Mouse (Mus musculus) hindbrain, postnatal 0 days (tissue): Measurements from ENCODE around the gene Amotl1. TPM values are rescaled to one million over a fixed set of nuclear protein-coding genes. Genes with fewer than 3 reads are reported as not detected.
A peak's percentile ranks its signal among the peaks of the same experiment; 100 is the strongest.

Source experiments
- ATAC-seq: fragments of 200-750 bp; cut with Nextera tagmentation; 2 replicates; pipeline ENCODE4 v1.8.0; 2017; ENCODE audit warnings: mild to moderate bottlenecking, moderate TSS enrichment, moderate library complexity
- DNase-seq: peaks from one replicate; pipeline ENCODE4 v3.0.0-alpha.2; 2015; ENCODE audit warnings: low spot score
- H3K27ac ChIP-seq: fragments of 300-500 bp; sonication (generic); 2 replicates; pipeline ENCODE4 v1.5.1; 2014; ENCODE audit warnings: mild to moderate bottlenecking
- H3K27me3 ChIP-seq: fragments of 300-500 bp; sonication (generic); 2 replicates; pipeline ENCODE4 v1.6.1; 2014; ENCODE audit warnings: low read length, mixed read lengths; ENCODE audit not compliant: insufficient read depth
- H3K36me3 ChIP-seq: fragments of 300-500 bp; sonication (generic); 2 replicates; pipeline ENCODE4 v1.6.1; 2014; ENCODE audit warnings: low read length, mixed read lengths; ENCODE audit not compliant: insufficient read depth
- H3K4me1 ChIP-seq: fragments of 300-500 bp; sonication (generic); 2 replicates; pipeline ENCODE4 v1.6.1; 2014; ENCODE audit warnings: antibody characterized with exemption, low read length, mixed read lengths; ENCODE audit not compliant: insufficient read depth
- H3K4me2 ChIP-seq: fragments of 300-500 bp; sonication (generic); 2 replicates; pipeline ENCODE4 v1.6.1; 2014; ENCODE audit warnings: low read depth, mild to moderate bottlenecking, low read length, moderate library complexity, mixed read lengths
- H3K4me3 ChIP-seq: fragments of 300-500 bp; sonication (generic); 2 replicates; pipeline ENCODE4 v1.5.1; 2014; ENCODE audit warnings: low read length
- H3K9ac ChIP-seq: fragments of 300-500 bp; sonication (generic); replicated peaks from 2 replicates; pipeline ENCODE4 v1.6.1; 2014; ENCODE audit warnings: mild to moderate bottlenecking, low read length, moderate library complexity, mixed read lengths
- H3K9me3 ChIP-seq: fragments of 300-500 bp; sonication (generic); 2 replicates; pipeline ENCODE4 v1.6.1; 2016; ENCODE audit warnings: low read length, mixed read lengths
- CTCF ChIP-seq: IDR thresholded peaks from 2 replicates; pipeline ENCODE4 v1.5.1; 2016; ENCODE audit warnings: antibody characterized with exemption, control low read depth, low read depth
- WGBS: fragments of 180-500 bp; shearing (Covaris S2); extraction: QIAGEN DNeasy Blood & Tissue Kit; methylation state at CpG from one replicate; pipeline ENCODE4 v1.1.7; 2014; 5-methylcytosine and 5-hydroxymethylcytosine counted together
- polyA plus RNA-seq: library from polyadenylated mRNA; unstranded; fragments of >200 nt; fragmentation: Nextera tagmentation; extraction: Ambion mirVana; gene quantifications from 2 replicates; pipeline ENCODE4 v1.2.1, GENCODE M21; 2015
- total RNA-seq: library from RNA; depleted of rRNA; stranded (reverse); fragments of >200 nt; gene quantifications from 2 replicates; pipeline ENCODE4 v1.2.3, GENCODE M21; 2014

Gene Amotl1
- total and polyA plus RNA-seq, 2 experiments from 2014 or later, result 4.4 to 27.0 TPM

DNA sequence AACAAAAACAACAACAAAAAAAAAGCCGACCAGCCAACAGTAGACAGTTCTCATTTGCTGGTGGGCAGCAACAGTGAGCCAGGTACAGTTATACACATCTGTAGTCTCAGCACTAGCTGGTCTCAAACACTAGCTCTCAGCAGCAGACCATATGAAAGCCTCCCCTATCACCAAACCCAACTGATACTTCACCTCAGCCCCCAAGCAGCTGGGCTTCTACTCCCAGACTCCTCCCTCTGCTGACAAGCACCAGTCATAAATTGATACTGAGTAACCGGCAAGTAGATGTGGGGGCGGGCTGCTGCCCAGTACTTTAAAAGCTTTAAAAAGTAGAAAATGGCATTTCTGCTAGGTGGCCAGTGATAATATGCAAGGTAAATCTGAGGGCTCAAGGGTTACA is 22.0 kb downstream of the Amotl1 start:
- H3K4me3 ChIP-seq, result no peak overlapping the region
- no peak overlapping the region for H3K27ac ChIP-seq
- ATAC-seq (no peak), DNase-seq (no peak)
- H3K4me2 ChIP-seq, result no peak overlapping the region
- no peaks in the 10 kb centered on the region for H3K36me3 ChIP-seq
- no peaks in the 10 kb centered on the region for H3K4me1 ChIP-seq
- no peaks in the 10 kb centered on the region for H3K27me3 ChIP-seq
- no peaks in the 10 kb centered on the region for H3K9me3 ChIP-seq
- H3K9ac ChIP-seq, result no peak overlapping the region
- 77% methylated on average over 3 of the region's 3 CpGs for WGBS
- TF ChIP-seq CTCF, result no peak

DNA sequence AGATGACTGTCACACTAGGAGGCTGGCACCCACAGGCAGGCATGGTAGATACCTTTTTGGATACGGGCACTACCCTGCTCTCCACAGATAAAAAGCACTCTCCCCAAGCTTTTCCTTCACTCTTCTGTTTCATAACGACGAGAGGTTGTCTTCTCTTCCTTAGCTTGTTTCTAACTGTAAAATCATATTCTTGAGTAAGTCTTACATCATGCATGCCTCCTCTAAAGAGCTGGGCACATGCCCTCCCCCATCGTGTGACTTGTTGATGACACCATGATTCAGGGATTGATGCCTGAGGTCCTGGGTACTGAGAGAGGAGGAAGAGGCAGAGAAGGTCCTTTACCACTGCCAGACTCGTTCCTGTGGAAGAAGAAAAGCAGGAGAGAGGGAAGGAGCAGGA is 24.7 kb downstream of the Amotl1 start:
- no peak overlapping the region for H3K27ac ChIP-seq
- no peak for TF ChIP-seq CTCF
- H3K4me1 ChIP-seq, result no peaks in the 10 kb centered on the region
- H3K36me3 ChIP-seq, result no peaks in the 10 kb centered on the region
- WGBS, result 80% methylated on average over 5 of the region's 5 CpGs
- no peaks in the 10 kb centered on the region for H3K27me3 ChIP-seq
- H3K9ac ChIP-seq, result no peak overlapping the region
- no peak overlapping the region for H3K4me3 ChIP-seq
- ATAC-seq (no peak), DNase-seq (no peak)
- no peaks in the 10 kb centered on the region for H3K9me3 ChIP-seq
- H3K4me2 ChIP-seq, result no peak overlapping the region

GRCm38 (mm10) chr9:14614931-14615880 is 29.6 kb downstream of the Amotl1 start:
- peaks cover 18% of the 10 kb centered on the region for H3K4me1 ChIP-seq
- no peaks in the 10 kb centered on the region for H3K36me3 ChIP-seq
- ATAC-seq, result peak; percentile 77
- peak overlapping the region; percentile 72 for H3K4me2 ChIP-seq
- TF ChIP-seq CTCF, result no peak
- DNase-seq, result peak; percentile 64
- WGBS, result 12% methylated on average over 29 of the region's 33 CpGs
- H3K9ac ChIP-seq, result peak overlapping the region; percentile 87
- no peaks in the 10 kb centered on the region for H3K27me3 ChIP-seq
- no peaks in the 10 kb centered on the region for H3K9me3 ChIP-seq
- H3K27ac ChIP-seq, result peak overlapping the region; percentile 55
- peak overlapping the region; percentile 84 for H3K4me3 ChIP-seq

- no peak for TF ChIP-seq CTCF
- Histone ChIP-seq H3K27ac (peak overlapping the region; percentile 55), H3K4me3 (peak overlapping the region; percentile 84), H3K4me1 (peaks cover 19% of the 10 kb centered on the region), H3K9me3 (no peaks in the 10 kb centered on the region), H3K36me3 (no peaks in the 10 kb centered on the region), H3K4me2 (peak overlapping the region; percentile 72), H3K9ac (peak overlapping the region; percentile 87), H3K27me3 (no peaks in the 10 kb centered on the region)
- under 1% methylated on average over 49 of the region's 50 CpGs for WGBS
- ATAC-seq (peak; percentile 72), DNase-seq (peak; percentile 45)
Measured at GRCm38 (mm10) chr9:14614205-14614930, 30.5 kb downstream of the Amotl1 start.

GRCm38 (mm10) chr9:14613308-14614204 is 31.3 kb downstream of the Amotl1 start:
- H3K4me1 ChIP-seq, result peaks cover 28% of the 10 kb centered on the region
- peak overlapping the region; percentile 72 for H3K4me2 ChIP-seq
- no peak for DNase-seq
- H3K27ac ChIP-seq, result peak overlapping the region; percentile 55
- H3K36me3 ChIP-seq, result no peaks in the 10 kb centered on the region
- ATAC-seq, result no peak
- 8% methylated on average over 15 of the region's 15 CpGs for WGBS
- H3K4me3 ChIP-seq, result peak overlapping the region; percentile 84
- no peak for TF ChIP-seq CTCF
- peak overlapping the region; percentile 87 for H3K9ac ChIP-seq
- no peaks in the 10 kb centered on the region for H3K9me3 ChIP-seq
- H3K27me3 ChIP-seq, result no peaks in the 10 kb centered on the region

GRCm38 (mm10) chr9:14612588-14612987 is 32.3 kb downstream of the Amotl1 start:
- Histone ChIP-seq H3K27ac (no peak overlapping the region), H3K27me3 (no peaks in the 10 kb centered on the region), H3K9ac (peak overlapping the region; percentile 87; the same call in 1 of the 2 replicates), H3K4me1 (peaks cover 37% of the 10 kb centered on the region), H3K4me3 (no peak overlapping the region; the same call in 1 of the 2 replicates), H3K4me2 (peak overlapping the region; percentile 72), H3K36me3 (no peaks in the 10 kb centered on the region), H3K9me3 (no peaks in the 10 kb centered on the region)
- DNase-seq (no peak), ATAC-seq (no peak)
- no peak for TF ChIP-seq CTCF
